ENCODE assay signal across 31 mouse cellular contexts in genomic region chr4:57952416-57952815, GRCm38 (mm10). TPM values are rescaled to one million over a fixed set of nuclear protein-coding genes. Genes with fewer than 3 reads are reported as not detected.
A peak's percentile ranks its signal among the peaks of the same experiment; 100 is the strongest.
DNase-seq lines count a peak whose midpoint lies in the region; ATAC-seq and TF ChIP-seq lines count a peak whose summit lies in the region.
"Had no signal": no experiment of that assay in that cellular context is flagged by ENCODE, and none has a peak within 500 bp of the region (broad histone marks: within the 10 kb centered on the region; RNA-seq: fewer than 3 reads in every experiment).

No protein-coding gene starts in this region.

- dilution Hi-C loops in CH12.LX (cut with MboI; ENCODE audit: extremely low pct_ligation_motif_present, extremely low pct_unique_long_range_greater_than_20kb, low sequenced_read_pairs): no loop called here

- TF ChIP-seq CTCF in CH12.LX (conservative IDR thresholded peaks at IDR 0.05 in 1 of 2, IDR thresholded peaks at IDR 0.05 in 1 of 2; ENCODE audit: low read depth in 2 of 2, low read length in 2 of 2): no peak

- no peak overlapping the region for H3K27ac ChIP-seq in CH12.LX (ENCODE audit: insufficient read depth, low read depth)
- peak overlapping the region; percentile 5; the same call in 1 of the 2 replicates for H3K27ac ChIP-seq in intestine, embryonic 16.5 days (ENCODE audit: low read length)
- H3K27ac ChIP-seq: forebrain, embryonic 10.5 days; heart, adult 2 months; limb, embryonic 12.5 days; midbrain, embryonic 10.5 days; neural tube, embryonic 12.5 days had no signal

- H3K4me1 ChIP-seq in CH12.LX (ENCODE audit: control insufficient read depth in 1 of 2, insufficient read depth in 2 of 2): peaks cover 0 to 37% of the 10 kb centered on the region in 2 experiments; a peak in 2 of 4 replicates
- peaks cover 31% of the 10 kb centered on the region for H3K4me1 ChIP-seq in intestine, embryonic 16.5 days (ENCODE audit: control insufficient read depth, insufficient read depth, low read length)

- TF ChIP-seq RAD21 in CH12.LX (IDR thresholded peaks at IDR 0.05; ENCODE audit: low read depth, low read length): no peak

- 79% methylated on average over 3 of the region's 3 CpGs for WGBS in intestine, embryonic 16.5 days

- peak; percentile 53 to 73 for DNase-seq in kidney, adult 8-10 months
- DNase-seq in kidney, postnatal 14 days: no peak
- no peak for DNase-seq in CH12.LX (ENCODE audit: extremely low read depth)
- DNase-seq in kidney, postnatal 36 days: peak; percentile 63 to 74
- no peak for DNase-seq in cerebellum, postnatal 10 days
- no peak for DNase-seq in gastrocnemius, adult 8-10 months (ENCODE audit: low spot score in 2 of 2)
- DNase-seq in Muller cell, postnatal 12 days (ENCODE audit: inconsistent ontology term): no peak
- DNase-seq: cerebellum, adult 11-12 months; cerebellum, postnatal 36 days; forebrain, postnatal 0 days; heart, adult 2 months; heart, postnatal 4 days; lung, adult 2 months; lung, postnatal 36 days; right cerebral cortex, adult 18-20 months; thymus, postnatal 14 days had no signal

- no peak for ATAC-seq in intestine, embryonic 16.5 days
- ATAC-seq: activated CD4-positive, CD25-positive, alpha-beta regulatory T cell, adult 4 months; forebrain, postnatal 0 days; hindbrain, embryonic 16.5 days had no signal

- no peak for TF ChIP-seq EP300 in CH12.LX (IDR thresholded peaks at IDR 0.05; ENCODE audit: low read length)

- peaks cover 49% of the 10 kb centered on the region for H3K79me2 ChIP-seq in CH12.LX (replicated peaks; ENCODE audit: control insufficient read depth, extremely low read depth, insufficient read depth, poor library complexity, severe bottlenecking)

- H3K4me3 ChIP-seq in CH12.LX (replicated peaks in 1 of 3; ENCODE audit: low read depth in 2 of 3, low read length in 2 of 3, poor library complexity in 1 of 3): no peak overlapping the region
- no peak overlapping the region; the same call in 1 of the 2 replicates for H3K4me3 ChIP-seq in intestine, embryonic 16.5 days (ENCODE audit: low read length)
- H3K4me3 ChIP-seq: forebrain, embryonic 10.5 days; heart, adult 2 months; limb, embryonic 12.5 days; midbrain, embryonic 10.5 days; neural tube, embryonic 12.5 days had no signal

- in situ Hi-C loops in CH12.LX (cut with MboI; ENCODE audit: low pct_ligation_motif_present, low pct_unique_long_range_greater_than_20kb, low sequenced_read_pairs): loop anchor here (10.0 kb wide), 1 partner anchor 122 kb away; no protein-coding TSS in a partner anchor

- no peaks in the 10 kb centered on the region for H3K27me3 ChIP-seq in CH12.LX (replicated peaks)
- no peaks in the 10 kb centered on the region for H3K27me3 ChIP-seq in intestine, embryonic 16.5 days (replicated peaks; ENCODE audit: control insufficient read depth, insufficient read depth, low read length)
- H3K27me3 ChIP-seq: limb, embryonic 12.5 days; neural tube, embryonic 12.5 days had no signal

- H3K36me3 ChIP-seq in CH12.LX (replicated peaks in 1 of 2; ENCODE audit: control insufficient read depth in 1 of 2, insufficient read depth in 1 of 2, low read length in 1 of 2): peaks cover 43 to 58% of the 10 kb centered on the region in 2 experiments
- peaks cover 17% of the 10 kb centered on the region for H3K36me3 ChIP-seq in intestine, embryonic 16.5 days (ENCODE audit: control insufficient read depth, insufficient read depth, low read length)

- H3K4me2 ChIP-seq in CH12.LX (ENCODE audit: insufficient read depth, low read depth, poor library complexity, severe bottlenecking): peak overlapping the region; percentile 16; the same call in 1 of the 2 replicates
- H3K4me2 ChIP-seq in intestine, embryonic 16.5 days (ENCODE audit: low read depth, low read length): 0 out of 2 replicates have a peak overlapping the region, but pooled peaks have one; percentile 6
- H3K4me2 ChIP-seq: limb, embryonic 12.5 days; neural tube, embryonic 12.5 days had no signal

- H3K9me3 ChIP-seq in CH12.LX (replicated peaks; ENCODE audit: low read length): peaks cover 10% of the 10 kb centered on the region
- no peaks in the 10 kb centered on the region; the same call in 1 of the 2 replicates for H3K9me3 ChIP-seq in intestine, embryonic 16.5 days (ENCODE audit: control insufficient read depth, low read length)
- H3K9me3 ChIP-seq: neural tube, embryonic 12.5 days had no signal

- TF ChIP-seq POLR2A in CH12.LX (IDR thresholded peaks at IDR 0.05; ENCODE audit: low read depth, low read length): no peak

- no peak overlapping the region for H3K9ac ChIP-seq in CH12.LX (ENCODE audit: insufficient read depth, low read depth)
- H3K9ac ChIP-seq in intestine, embryonic 16.5 days (ENCODE audit: low read depth, low read length): no peak overlapping the region
- H3K9ac ChIP-seq: forebrain, postnatal 0 days; limb, embryonic 12.5 days; neural tube, embryonic 12.5 days had no signal

TF ChIP-seq in CH12.LX, 34 proteins besides CTCF, POLR2A, EP300 and RAD21:
- TF ChIP-seq BHLHE40 (IDR thresholded peaks at IDR 0.05; ENCODE audit: low read depth, low read length): no peak
- no peak for TF ChIP-seq KAT2A (IDR thresholded peaks at IDR 0.05; ENCODE audit: insufficient replicate concordance, low read length)
- TF ChIP-seq ETS1 (conservative IDR thresholded peaks at IDR 0.05; ENCODE audit: low read depth, low read length): no peak
- TF ChIP-seq PAX5 (IDR thresholded peaks at IDR 0.05; ENCODE audit: low read length): no peak
- TF ChIP-seq ZNF384 (IDR thresholded peaks at IDR 0.05; ENCODE audit: low read depth, low read length): no peak

RNA-seq across cellular contexts. Expression of gene Txn1, which starts 3.8 kb away (rescaled TPM):
- total RNA-seq in CH12.LX (2012; rRNA removed) (472 and 530 TPM in 2 replicates), CH12.LX (2014; rRNA removed) (435 and 438 TPM in 2 replicates)
- 738 and 809 TPM in 2 replicates for polyA plus RNA-seq in CH12.LX (2012; ENCODE audit: insufficient read length, low read depth)
- polyA plus RNA-seq in intestine, embryonic 16.5 days (2015; fragmentation: Nextera tagmentation; extraction: Ambion mirVana): 666 and 671 TPM in 2 replicates
- total RNA-seq in gastrocnemius, adult 8-10 months (2022): 10 to 100 TPM; 59.0 to 75.2 (median 65.4) TPM

RNA-seq across cellular contexts. Expression of gene D630039A03Rik, which starts 36.3 kb away (rescaled TPM):
- total RNA-seq in CH12.LX (2012; rRNA removed) (not detected in 2 replicates), CH12.LX (2014; rRNA removed) (not detected in 2 replicates)
- polyA plus RNA-seq in CH12.LX (2012; ENCODE audit: insufficient read length, low read depth): not detected in 2 replicates
- polyA plus RNA-seq in intestine, embryonic 16.5 days (2015; fragmentation: Nextera tagmentation; extraction: Ambion mirVana): 13.3 and 14.1 TPM in 2 replicates
- under 1 TPM in 1 of 4 experiments, not detected in 3; 0.16 TPM for total RNA-seq in gastrocnemius, adult 8-10 months (2022)
- total RNA-seq: heart, postnatal 4 days had no signal
- polyA plus RNA-seq: forebrain, embryonic 10.5 days; forebrain, postnatal 0 days had no signal

RNA-seq across cellular contexts. Expression of gene Txndc8, which starts 56.5 kb away (rescaled TPM):
- total RNA-seq in CH12.LX (2012; rRNA removed) (not detected in 2 replicates), CH12.LX (2014; rRNA removed) (not detected in 2 replicates)
- polyA plus RNA-seq in CH12.LX (2012; ENCODE audit: insufficient read length, low read depth): not detected in 2 replicates
- polyA plus RNA-seq in intestine, embryonic 16.5 days (2015; fragmentation: Nextera tagmentation; extraction: Ambion mirVana): not detected in 2 replicates
- total RNA-seq in gastrocnemius, adult 8-10 months (2022): not detected
- total RNA-seq: adrenal gland, postnatal 14 days; forebrain, postnatal 0 days; heart, adult 2 months; heart, postnatal 4 days; layer of hippocampus, adult 18-20 months; layer of hippocampus, postnatal 25 days; left cerebral cortex, postnatal 10 days; monocyte, adult 5-6 weeks had no signal
- polyA plus RNA-seq: activated CD4-positive, CD25-positive, alpha-beta regulatory T cell, adult 4 months; brain, embryonic 14.5 days; C2C12; forebrain, embryonic 10.5 days; forebrain, postnatal 0 days; heart, adult 2 months; heart, embryonic 14.5 days; hindbrain, embryonic 16.5 days; limb, embryonic 12.5 days; lung, adult 2 months; midbrain, embryonic 10.5 days; neural tube, embryonic 12.5 days had no signal

Comparison
In these comparisons a context has a peak if more than half of its experiments do, and no peak if none do; other contexts are left out.
1. DNase-seq: peak in kidney, adult 8-10 months (2 of 2) and kidney, postnatal 36 days (2 of 2); none in kidney, postnatal 14 days (single experiment), CH12.LX (single experiment), cerebellum, postnatal 10 days (0 of 2), gastrocnemius, adult 8-10 months (0 of 2) and Muller cell, postnatal 12 days (single experiment).
2. RNA of gene Txn1, which starts 3.8 kb away (total RNA-seq): 435 to 530 TPM in CH12.LX; 59.0 to 75.2 TPM in gastrocnemius, adult 8-10 months; every median in the first group is over 4 times any median in the second.